Mouse (Mus musculus) kidney, postnatal 4 days (tissue): Measurements from ENCODE around the gene Prepl.

ENCODE experiments used
- DNase-seq, 2 experiments: peaks; one replicate each; pipeline ENCODE4 v3.0.0; 2021; ENCODE audit warnings: mixed read lengths in 2 of 2

Prepl gene

GRCm38 (mm10) chr17:85067331-85067730 lies 22.7 kb downstream of the Prepl start:
- DNase-seq: no peak

- DNase-seq: no peak
Measured at GRCm38 (mm10) chr17:85063560-85063959, 26.5 kb downstream of the Prepl start.

- no peak for DNase-seq
Measured at GRCm38 (mm10) chr17:85059136-85059535, 30.9 kb downstream of the Prepl start.

- DNase-seq: no peak
Measured at GRCm38 (mm10) chr17:85058276-85058675, 31.8 kb downstream of the Prepl start.

- DNase-seq: no peak
Measured at GRCm38 (mm10) chr17:85048379-85048778, 41.7 kb downstream of the Prepl start.

GRCm38 (mm10) chr17:85045160-85045559 lies 44.9 kb downstream of the Prepl start:
- peak; percentile 43 to 58 for DNase-seq

- peak; percentile 18 to 46 for DNase-seq
Measured at GRCm38 (mm10) chr17:85044466-85044865, 45.6 kb downstream of the Prepl start.

GRCm38 (mm10) chr17:85043404-85043816 lies 46.6 kb downstream of the Prepl start:
- DNase-seq: peak; percentile 24 to 45

- peak; percentile 22 to 45 for DNase-seq
Measured at GRCm38 (mm10) chr17:85042419-85042818, 47.6 kb downstream of the Prepl start.

GRCm38 (mm10) chr17:85040913-85041312 lies 49.1 kb downstream of the Prepl start:
- peak; percentile 50 to 65 for DNase-seq

GRCm38 (mm10) chr17:85038761-85039160 lies 51.3 kb downstream of the Prepl start:
- DNase-seq: no peak

- no peak for DNase-seq
Measured at GRCm38 (mm10) chr17:85038311-85038710, 51.7 kb downstream of the Prepl start.

GRCm38 (mm10) chr17:85037855-85038254 lies 52.2 kb downstream of the Prepl start:
- no peak for DNase-seq

- no peak for DNase-seq
Measured at GRCm38 (mm10) chr17:85034068-85034467, 56.0 kb downstream of the Prepl start.

GRCm38 (mm10) chr17:85033087-85033486 lies 57.0 kb downstream of the Prepl start:
- DNase-seq: no peak

- no peak for DNase-seq
Measured at GRCm38 (mm10) chr17:85030651-85031050, 59.4 kb downstream of the Prepl start.

- DNase-seq: no peak
Measured at GRCm38 (mm10) chr17:85028797-85029196, 61.2 kb downstream of the Prepl start.

GRCm38 (mm10) chr17:85028093-85028739 lies 61.8 kb downstream of the Prepl start, which contains the start of gene Slc3a1:
Gene Slc3a1, plus strand, starts transcription at chr17:85028376.
- no peak for DNase-seq

GRCm38 (mm10) chr17:85027247-85027646 lies 62.8 kb downstream of the Prepl start:
- peak in 1 of 2 experiments; percentile 57 for DNase-seq

GRCm38 (mm10) chr17:85026436-85026835 lies 63.6 kb downstream of the Prepl start:
- no peak for DNase-seq

GRCm38 (mm10) chr17:85025151-85025550 lies 64.9 kb downstream of the Prepl start:
- DNase-seq: no peak

- DNase-seq: no peak
Measured at GRCm38 (mm10) chr17:85024237-85024636, 65.8 kb downstream of the Prepl start.

- peak; percentile 58 to 72 for DNase-seq
Measured at GRCm38 (mm10) chr17:85023247-85024167, 66.5 kb downstream of the Prepl start.

- DNase-seq: no peak
Measured at GRCm38 (mm10) chr17:85020343-85020742, 69.7 kb downstream of the Prepl start.
